Mouse (Mus musculus) megakaryocyte-erythroid progenitor cell, adult 5-6 weeks (primary cell): ENCODE data around the gene Srgap1. TPM values are rescaled to one million over a fixed set of nuclear protein-coding genes. Genes with fewer than 3 reads are reported as not detected.
"Not testable (repeated sequence)": the region's sequence is repeated elsewhere in the genome, so short reads cannot be mapped to it uniquely, and the experiment has no call there.

ENCODE experiments used
- ATAC-seq: replicated peaks from 2 replicates; pipeline ENCODE4 v1.8.0; 2016; ENCODE audit warnings: mild to moderate bottlenecking, inconsistent platforms; ENCODE audit not compliant: severe bottlenecking, poor library complexity, low FRiP score, low TSS enrichment
- total RNA-seq, 2 experiments: library from RNA; stranded (forward) in 1 of 2; stranded (reverse) in 1 of 2; fragments of 200-1000, 215-1000 nt in 1 of 2; fragments of >200 nt in 1 of 2; fragmentation: Nextera tagmentation in 1 of 2; gene quantifications; 2 replicates each; pipeline ENCODE4 v1.2.3; 2014 to 2017

Gene Srgap1
- total RNA-seq, 2 experiments from 2014 or later = 0.07 TPM; not detected in 1

DNA sequence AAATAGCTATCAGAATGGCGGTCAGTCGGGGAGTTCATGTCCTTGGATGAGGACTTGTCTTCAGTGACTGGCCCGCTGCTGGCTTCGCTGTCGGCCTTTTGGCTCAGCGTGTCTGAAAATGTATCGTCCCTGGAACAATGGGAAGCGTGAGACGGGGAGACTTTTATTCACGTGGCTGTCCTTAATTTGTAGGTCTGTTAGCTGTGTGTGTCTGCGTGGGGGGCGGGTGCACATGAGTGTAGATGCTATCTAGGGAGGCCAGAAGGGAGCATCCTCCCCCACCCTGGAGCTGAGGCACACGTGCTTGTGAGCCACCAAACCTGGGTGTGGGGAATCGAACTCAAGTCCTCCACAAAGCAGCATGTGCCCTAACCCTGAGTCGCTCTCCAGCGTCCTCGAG is 254.5 kb downstream of the Srgap1 start:
- ATAC-seq = no peak

GRCm38 (mm10) chr10:121790078-121790477 is 257.0 kb downstream of the Srgap1 start:
- ATAC-seq = no peak

GRCm38 (mm10) chr10:121788536-121788935 is 258.6 kb downstream of the Srgap1 start:
- ATAC-seq = no peak

- peak; percentile 64 for ATAC-seq
Observed at GRCm38 (mm10) chr10:121781159-121781558, 266.0 kb downstream of the Srgap1 start.

DNA sequence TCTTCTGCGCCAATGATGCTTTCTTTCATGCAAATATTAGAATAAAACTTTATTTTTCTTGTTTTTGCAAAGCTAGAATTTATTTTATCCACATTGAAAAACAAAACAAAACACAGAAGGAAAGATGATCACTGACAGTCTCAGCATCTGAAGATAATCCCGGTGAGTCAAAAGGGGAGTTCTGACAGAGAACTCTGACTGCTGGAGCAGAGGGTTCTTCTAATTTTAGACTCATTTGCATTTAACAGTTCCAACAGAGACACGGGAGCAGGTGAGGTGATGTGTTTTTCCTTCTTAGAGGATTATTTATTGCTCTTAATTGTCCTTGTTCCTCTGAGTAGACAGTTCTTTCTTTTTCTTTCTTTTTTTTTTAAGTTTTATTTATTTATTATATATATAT is 271.1 kb downstream of the Srgap1 start:
- no peak for ATAC-seq

DNA sequence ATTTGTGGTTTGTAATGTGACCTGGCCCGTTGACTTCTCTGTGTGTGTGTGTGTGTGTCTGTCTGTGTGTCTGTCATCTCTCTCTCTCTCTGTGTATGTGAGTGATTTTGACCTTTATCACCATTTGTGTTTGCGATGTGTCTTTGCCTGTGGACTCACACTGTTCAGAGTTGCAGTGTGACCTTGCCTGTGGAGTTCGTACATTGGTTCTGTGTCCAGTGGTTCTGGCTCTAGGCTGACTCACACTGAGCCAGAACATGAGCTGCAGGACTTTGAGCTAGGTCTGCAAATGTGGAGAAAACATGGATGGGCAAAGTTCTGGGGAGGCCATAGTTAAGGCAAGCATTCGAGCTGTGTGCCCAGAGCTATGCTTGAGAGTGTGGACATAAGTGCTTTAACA is 273.3 kb downstream of the Srgap1 start:
- ATAC-seq = no peak

- ATAC-seq = peak; percentile 72
Observed at GRCm38 (mm10) chr10:121770624-121771577, 276.2 kb downstream of the Srgap1 start.

- ATAC-seq = no peak
Observed at GRCm38 (mm10) chr10:121769711-121770110, 277.4 kb downstream of the Srgap1 start.

DNA sequence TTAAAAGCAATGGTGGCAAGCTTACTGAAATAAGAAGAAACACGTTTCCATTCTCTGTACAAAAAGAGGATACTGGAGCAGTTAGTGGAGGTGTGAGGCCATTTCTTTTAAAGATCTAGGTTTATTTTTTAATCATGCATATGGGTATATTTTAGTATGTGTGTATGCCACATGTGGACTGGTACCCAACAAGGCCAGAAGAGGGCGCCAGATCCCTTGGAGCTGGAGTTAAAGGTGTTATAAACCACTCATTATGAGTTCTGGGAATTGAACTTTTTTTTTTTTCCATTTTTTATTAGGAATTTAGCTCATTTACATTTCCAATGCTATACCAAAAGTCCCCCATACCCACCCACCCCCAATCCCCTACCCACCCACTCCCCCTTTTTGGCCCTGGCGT is 279.8 kb downstream of the Srgap1 start:
- not testable (repeated sequence) for ATAC-seq

- ATAC-seq = no peak
Observed at GRCm38 (mm10) chr10:121765174-121766057, 281.7 kb downstream of the Srgap1 start.

GRCm38 (mm10) chr10:121764469-121765173 is 282.5 kb downstream of the Srgap1 start:
- ATAC-seq = no peak

GRCm38 (mm10) chr10:121763191-121763590 is 283.9 kb downstream of the Srgap1 start:
- no peak for ATAC-seq

DNA sequence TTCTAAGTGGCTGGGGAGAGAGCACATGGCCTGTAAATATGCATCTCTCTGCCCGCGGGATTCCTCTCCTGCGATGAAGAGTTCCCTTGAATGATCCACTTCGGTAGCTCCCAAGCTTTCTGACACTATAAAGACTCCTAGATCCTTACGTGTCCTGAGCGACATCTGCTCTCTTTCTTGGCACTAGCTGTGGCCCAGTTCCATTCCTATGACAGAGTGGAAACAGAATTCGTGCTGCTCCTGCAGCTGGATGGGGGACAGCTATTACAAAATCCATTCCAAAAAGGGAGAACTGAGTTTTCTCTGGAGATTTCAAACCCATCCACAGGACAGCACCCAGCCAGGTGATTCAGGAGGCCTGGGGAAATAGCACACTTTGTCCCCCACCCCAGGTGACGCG is 285.0 kb downstream of the Srgap1 start:
- ATAC-seq = no peak

DNA sequence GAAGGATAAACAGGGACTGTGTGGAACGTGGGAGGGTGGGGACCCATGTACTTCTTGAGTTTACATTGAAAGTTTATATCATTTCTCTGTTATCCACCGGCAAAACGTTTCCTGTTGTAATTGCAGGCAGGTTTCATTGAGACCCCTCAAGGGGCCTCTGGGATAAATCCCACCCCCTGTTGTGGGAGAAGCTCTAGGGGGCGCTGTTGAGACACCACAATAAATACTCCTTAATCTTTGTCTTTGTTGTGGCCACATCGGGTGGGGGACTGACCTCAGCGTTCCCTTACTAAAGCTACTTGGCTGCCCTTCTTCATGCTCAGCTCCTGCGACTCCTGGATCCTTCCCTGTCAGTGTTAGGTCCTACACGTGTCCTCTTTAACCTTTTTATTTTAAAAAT is 288.0 kb downstream of the Srgap1 start:
- no peak for ATAC-seq

DNA sequence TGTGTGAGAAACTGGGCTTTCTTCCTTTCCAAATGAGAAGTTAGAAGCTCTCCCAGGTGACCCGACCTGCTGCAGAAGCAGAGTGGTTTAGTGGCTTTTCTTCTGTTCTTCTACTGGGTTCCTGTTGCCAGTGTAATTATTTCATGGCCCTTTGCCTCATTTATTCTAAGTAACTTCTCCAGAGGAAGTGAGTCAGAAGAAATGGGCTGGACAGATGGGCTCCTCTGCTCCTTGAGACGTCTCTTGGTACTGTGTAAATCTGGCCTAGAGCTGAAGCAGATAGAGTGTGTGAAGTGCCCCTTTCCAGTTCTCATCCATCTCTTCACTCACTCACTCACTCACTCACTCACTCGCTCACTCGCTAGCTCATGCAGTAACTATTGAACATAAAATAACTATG is 290.4 kb downstream of the Srgap1 start:
- no peak for ATAC-seq

- ATAC-seq = no peak
Observed at GRCm38 (mm10) chr10:121755822-121756221, 291.3 kb downstream of the Srgap1 start.

GRCm38 (mm10) chr10:121754237-121754636 is 292.9 kb downstream of the Srgap1 start:
- ATAC-seq = no peak

GRCm38 (mm10) chr10:121750175-121750574 is 296.9 kb downstream of the Srgap1 start:
- ATAC-seq = no peak

DNA sequence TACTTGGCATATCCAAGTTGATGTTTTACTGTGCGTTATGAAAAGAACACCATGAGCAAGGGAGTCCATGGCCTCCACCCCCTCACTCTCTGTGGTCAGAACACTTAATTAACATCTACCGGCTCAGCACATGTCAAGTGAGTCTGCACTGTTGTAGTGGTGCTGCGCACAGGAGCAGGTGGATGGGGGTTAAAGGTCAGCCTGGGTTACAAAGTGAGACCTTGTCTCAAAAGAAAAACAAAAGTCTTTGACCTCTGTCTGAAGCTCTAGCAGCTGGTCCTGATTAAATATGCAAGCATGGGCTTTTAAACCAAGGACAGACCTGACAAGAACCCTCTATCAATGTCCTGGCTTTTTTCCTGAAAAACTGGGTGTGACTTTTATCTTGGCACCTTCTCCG is 304.8 kb downstream of the Srgap1 start:
- no peak for ATAC-seq
